Mouse (Mus musculus) heart, adult 11 months (tissue): ENCODE results near the gene Krt77.

Source experiments
- DNase-seq: peaks from one replicate; pipeline ENCODE4 v3.0.0; 2022

The Krt77 gene

DNA sequence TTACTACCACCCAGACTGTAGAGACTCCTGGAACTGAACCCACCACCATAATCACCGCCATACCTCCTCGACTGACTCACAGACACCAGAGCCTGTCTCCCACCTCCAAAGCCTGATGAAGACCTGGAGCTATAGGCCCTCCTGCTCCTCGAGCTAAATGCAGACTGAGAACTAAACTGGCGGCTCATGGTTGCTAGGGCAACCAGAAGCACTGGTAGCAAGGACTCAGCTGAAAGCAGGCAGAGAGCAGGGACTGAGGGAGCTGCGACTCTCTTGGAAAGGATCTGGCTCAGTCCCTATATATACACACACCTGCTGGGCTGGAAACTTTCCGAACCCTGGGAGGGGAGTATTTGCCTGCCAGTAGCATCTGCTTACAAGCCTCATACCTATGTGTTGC lies at the start of gene Krt77:
Gene Krt77, minus strand, starts transcription at position 275 of the 400 bp plus-strand sequence.
- DNase-seq = no peak

DNA sequence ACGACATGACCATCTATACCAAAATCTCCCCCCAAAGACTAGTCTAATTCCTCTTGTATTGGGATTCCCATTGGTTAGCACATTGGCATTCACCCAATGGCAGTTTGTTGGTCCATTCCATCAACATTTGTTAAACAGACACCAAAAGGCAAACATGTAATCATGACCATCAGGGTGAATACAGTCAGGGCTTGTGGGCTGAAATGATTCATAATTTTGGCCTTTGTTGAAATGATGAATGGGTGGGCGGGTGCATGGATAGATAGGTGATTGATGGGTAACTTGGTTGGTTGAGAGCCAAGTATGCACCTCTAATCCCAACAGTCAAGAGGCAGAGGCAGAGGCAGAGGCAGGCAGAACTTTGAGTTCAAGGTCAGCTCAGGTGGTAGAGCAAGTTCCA lies 46.6 kb upstream of the Krt77 start:
- DNase-seq = no peak

DNA sequence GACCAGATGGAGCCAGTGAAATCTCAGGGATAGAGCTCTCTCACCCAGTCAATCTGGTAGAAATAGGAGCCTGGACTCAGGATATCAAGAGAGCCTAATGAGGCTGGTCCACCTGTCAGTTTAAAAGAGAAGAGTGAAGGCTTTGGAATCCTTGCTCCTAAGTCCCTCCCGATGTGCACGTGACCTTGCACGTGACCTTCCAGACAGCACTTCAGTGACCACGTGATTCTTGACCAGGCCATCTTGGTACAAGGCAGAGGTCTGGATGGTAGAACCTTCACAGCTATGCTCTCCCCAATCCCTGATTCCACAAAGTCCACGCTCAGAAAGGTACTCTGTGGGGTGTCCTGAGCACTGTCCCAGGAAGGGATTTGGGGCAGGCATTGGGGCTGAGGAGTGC lies 35.3 kb upstream of the Krt77 start:
- DNase-seq = no peak

GRCm38 (mm10) chr15:101902171-101903149 lies 33.0 kb upstream of the Krt77 start:
- DNase-seq = no peak

GRCm38 (mm10) chr15:101895216-101895615 lies 25.7 kb upstream of the Krt77 start:
- DNase-seq = no peak

DNA sequence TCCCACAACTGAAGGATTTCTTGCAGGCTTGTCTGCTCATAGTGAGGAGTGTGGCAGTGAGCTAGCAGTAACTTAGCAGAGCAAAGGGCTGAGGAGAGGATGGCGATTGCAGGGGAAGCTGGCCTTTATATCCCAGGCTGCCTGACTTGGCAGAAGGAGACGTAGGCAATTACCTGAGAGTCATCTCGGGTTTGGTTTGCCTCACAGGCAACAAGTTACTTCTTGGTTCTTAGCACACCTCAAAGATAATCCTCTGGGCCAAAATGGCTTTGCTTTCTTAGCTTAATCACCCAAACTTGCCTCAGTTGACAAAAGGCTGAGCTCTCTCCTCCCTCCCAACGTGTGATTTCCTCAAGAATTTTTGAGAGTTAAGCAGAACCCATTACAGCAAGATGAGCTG lies 23.3 kb upstream of the Krt77 start, which contains the start of gene Krt76:
Gene Krt76, minus strand, starts transcription at position 101 of the 400 bp plus-strand sequence.
- DNase-seq = no peak

DNA sequence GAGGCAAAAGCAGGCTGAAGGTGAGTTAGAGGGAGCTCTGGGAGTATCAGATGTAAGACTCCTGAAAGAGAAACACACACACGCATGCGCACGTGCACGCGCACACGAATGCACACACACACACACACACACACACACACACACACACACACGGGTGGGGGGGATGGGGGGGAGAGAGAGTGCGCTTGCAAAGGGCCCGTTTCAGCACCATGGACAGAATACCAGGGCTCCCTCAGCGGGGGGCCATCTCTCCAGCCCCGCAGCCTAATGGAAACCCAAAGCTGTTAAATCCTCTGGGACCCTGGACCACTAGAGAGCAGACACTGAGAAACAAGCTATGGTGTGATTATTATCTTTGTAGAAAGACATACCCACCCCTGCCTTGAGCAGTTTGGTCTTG lies 10.3 kb upstream of the Krt77 start:
- no peak for DNase-seq

- no peak for DNase-seq
These were observed 8.5 kb upstream of the Krt77 start for GRCm38 (mm10) chr15:101878041-101878440.

GRCm38 (mm10) chr15:101874383-101874782 lies 4.9 kb upstream of the Krt77 start:
- DNase-seq = no peak

DNA sequence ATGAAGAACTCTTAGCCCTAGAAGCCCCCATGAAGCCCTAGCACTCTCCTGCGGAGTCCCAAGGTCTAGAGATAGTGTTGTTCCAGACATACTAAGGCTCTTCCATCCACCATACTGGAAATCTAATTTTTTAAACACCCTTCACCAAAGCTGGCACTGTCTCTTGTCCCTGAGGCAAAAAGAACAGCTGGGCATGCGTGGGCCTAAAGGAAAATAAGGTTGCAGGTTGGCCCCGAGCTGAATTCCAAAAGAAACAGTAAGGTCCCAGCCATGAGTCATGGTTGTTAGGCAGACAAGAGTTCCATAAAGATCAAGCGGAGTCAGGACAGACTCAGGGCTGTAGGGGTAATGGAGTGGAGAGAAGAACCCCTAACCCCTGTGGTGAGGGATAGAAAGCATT lies 3.7 kb upstream of the Krt77 start:
- no peak for DNase-seq

DNA sequence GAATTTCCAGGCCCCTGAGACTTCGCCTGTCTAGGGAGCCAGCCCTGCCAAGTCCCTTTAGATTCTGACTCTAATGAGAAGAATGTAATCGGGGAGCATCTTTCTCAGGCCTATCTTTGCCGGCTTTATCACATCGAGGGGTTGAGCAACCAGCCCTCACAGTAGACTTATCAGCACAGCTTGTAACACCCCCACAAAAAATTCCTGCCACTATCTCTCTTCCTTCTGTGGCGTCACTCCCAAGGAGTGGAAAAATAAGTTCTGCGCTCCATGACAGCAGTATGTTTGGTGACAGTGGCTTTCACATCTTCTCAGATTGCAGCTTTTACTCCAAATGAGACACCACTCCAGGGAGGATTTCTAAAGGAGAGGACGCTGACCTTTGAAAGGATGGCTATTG lies 2.8 kb downstream of the Krt77 start:
- no peak for DNase-seq

GRCm38 (mm10) chr15:101860421-101861130 lies 8.9 kb downstream of the Krt77 start:
- no peak for DNase-seq

DNA sequence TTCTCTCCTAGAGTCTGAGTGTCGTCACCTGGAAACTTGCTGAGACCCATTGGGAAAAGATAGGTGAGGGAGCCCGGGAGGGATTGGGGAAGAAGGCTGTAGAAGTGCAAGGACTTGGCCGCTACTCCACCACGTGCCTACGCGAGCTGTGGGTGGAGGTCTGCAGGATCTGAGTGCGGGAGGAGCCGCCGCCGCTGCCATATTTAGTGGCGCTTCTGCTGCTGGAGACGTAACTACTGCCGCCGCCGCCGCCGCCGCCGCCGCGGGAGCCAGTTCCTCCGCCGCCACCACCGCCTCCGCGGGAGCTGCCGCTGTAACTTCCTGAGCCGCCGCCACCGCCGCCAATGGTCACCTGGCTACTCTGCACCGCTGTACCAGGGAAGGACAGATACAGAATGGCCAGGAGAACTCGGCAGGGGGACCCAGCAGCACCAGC lies 9.8 kb downstream of the Krt77 start:
- peak; percentile 90 for DNase-seq

GRCm38 (mm10) chr15:101858673-101859425 lies 10.7 kb downstream of the Krt77 start:
- no peak for DNase-seq

DNA sequence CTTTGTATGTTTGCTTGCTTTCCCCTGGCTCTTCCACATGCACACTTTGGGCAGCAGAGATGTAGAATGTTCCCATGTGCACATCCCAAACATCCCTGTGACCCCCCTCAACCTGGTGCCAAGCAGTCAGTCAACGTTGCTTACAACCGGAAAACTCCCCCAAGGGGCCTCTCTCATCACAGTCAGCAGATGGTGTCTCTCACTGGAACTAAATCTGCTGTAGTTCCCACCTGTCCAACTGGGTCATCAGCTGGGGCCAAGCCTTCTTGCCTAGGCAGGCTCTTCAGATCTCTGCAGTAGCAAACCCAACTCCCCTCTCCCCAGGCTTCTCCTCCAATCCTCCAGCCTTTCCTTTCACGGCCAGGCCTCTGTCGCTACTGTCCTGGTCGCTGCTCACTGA lies 12.8 kb downstream of the Krt77 start:
- no peak for DNase-seq

GRCm38 (mm10) chr15:101855732-101856131 lies 13.8 kb downstream of the Krt77 start:
- no peak for DNase-seq

GRCm38 (mm10) chr15:101854294-101854693 lies 15.2 kb downstream of the Krt77 start:
- no peak for DNase-seq

DNA sequence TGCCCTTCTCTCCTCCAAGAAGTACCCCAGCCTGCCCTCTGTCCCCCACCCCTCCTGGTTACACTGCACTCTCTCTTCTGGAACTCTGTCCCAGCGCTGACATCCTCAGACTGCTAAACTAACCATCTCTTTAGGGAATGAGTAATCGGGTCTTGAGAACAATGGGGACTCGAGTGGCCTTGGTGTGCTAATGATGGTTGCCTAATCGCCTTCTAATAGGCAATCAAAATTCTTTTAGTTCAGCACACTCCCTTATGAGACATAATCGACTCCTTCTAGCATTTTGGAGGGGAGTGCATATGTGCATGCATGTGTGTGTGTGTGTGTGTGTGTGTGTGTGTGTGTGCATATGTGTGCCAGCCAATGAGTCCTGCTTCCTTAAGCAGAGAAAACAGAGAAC lies 16.9 kb downstream of the Krt77 start:
- DNase-seq = no peak

- DNase-seq = no peak
These were observed 18.8 kb downstream of the Krt77 start, which contains the start of gene Krt1 for GRCm38 (mm10) chr15:101850694-101851093. Krt1 (minus strand) TSS chr15:101850794.

- no peak for DNase-seq
These were observed 23.5 kb downstream of the Krt77 start for GRCm38 (mm10) chr15:101845971-101846403.

- DNase-seq = no peak
These were observed 26.3 kb downstream of the Krt77 start for GRCm38 (mm10) chr15:101843192-101843591.

DNA sequence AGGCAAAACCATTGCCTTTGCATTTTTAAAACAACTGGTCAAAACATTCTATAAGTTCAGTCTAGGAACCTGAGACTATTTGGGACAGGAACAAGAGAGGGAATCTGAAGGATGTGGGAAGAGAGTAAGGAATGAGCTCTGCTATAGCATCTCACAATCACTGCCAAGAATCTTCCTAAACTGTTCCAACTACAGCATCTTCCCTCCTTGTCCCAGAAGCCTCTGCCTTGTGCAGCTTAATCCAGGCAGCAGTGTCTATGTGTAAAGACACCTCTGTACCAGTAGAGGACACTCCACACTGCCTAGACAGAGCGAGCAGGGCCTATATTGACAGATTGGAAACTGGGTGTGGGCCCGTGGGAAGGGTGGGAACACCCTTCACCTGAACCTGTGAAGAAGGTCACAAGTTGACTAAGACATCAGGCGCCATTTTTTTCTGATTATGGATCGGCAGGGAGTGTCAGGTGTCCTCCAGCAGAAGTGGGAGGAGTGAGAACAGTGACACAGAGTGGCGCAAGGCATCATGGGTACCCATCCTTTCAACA lies 34.6 kb downstream of the Krt77 start:
- peak; percentile 75 for DNase-seq

DNA sequence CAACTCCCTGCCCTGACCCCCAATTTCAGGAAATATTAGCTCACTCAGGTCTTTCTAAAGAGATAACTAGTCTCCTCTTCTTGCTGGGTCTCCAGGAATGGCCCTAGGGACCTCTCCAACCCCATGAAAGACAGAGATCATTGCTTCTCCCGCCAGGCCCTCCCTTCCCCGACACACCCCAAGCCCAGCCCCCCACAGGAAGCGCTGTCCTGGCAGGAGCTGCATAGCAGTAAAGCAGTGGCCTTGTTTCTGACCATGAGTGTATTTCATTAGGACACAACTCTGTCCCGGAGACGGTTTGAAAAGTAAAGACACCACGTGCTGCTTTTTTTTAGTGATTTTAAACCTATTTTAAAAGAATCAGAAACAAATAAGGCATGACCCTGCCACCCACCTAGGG lies 36.4 kb downstream of the Krt77 start:
- DNase-seq = no peak
